Mouse (Mus musculus) megakaryocyte, embryonic 14.5 days (primary cell): ENCODE results near the gene Dnaaf1.

ENCODE experiments used
- FLI1 ChIP-seq: IDR thresholded peaks from 2 replicates; pipeline ENCODE4 v1.6.1; 2012; ENCODE audit warnings: low read length, inconsistent platforms, mixed read lengths
- GATA1 ChIP-seq: IDR thresholded peaks from 3 replicates; pipeline ENCODE4 v1.6.1; 2012; ENCODE audit warnings: mixed read lengths, low read length, inconsistent platforms, borderline replicate concordance

- no peak for TF ChIP-seq GATA1
- TF ChIP-seq FLI1, result no peak
These were observed 45.9 kb downstream of the Dnaaf1 start for GRCm38 (mm10) chr8:119620848-119621465.
